Mouse (Mus musculus) heart, embryonic 16.5 days (tissue): Measurements from ENCODE around the gene Atxn1. TPM values are rescaled to one million over a fixed set of nuclear protein-coding genes. Genes with fewer than 3 reads are reported as not detected.
A peak's percentile ranks its signal among the peaks of the same experiment; 100 is the strongest.

ENCODE experiments used
- ATAC-seq: fragments of 200-750 bp; cut with Nextera tagmentation; replicated peaks from 2 replicates; pipeline ENCODE4 v1.8.0; 2017; ENCODE audit warnings: moderate number of reproducible peaks; ENCODE audit not compliant: insufficient read depth, low FRiP score; ENCODE audit errors: extremely low read depth
- H3K27ac ChIP-seq: fragments of 300-500 bp; sonication (generic); 2 replicates; pipeline ENCODE4 v1.5.1; 2014; ENCODE audit warnings: mild to moderate bottlenecking, low read length, control low read depth, moderate library complexity
- H3K27me3 ChIP-seq: fragments of 300-500 bp; sonication (generic); 2 replicates; pipeline ENCODE4 v1.6.1; 2014; ENCODE audit warnings: low read length, mixed read lengths; ENCODE audit not compliant: control insufficient read depth, insufficient read depth
- H3K36me3 ChIP-seq: fragments of 300-500 bp; sonication (generic); 2 replicates; pipeline ENCODE4 v1.6.1; 2014; ENCODE audit not compliant: control insufficient read depth, insufficient read depth
- H3K4me1 ChIP-seq: fragments of 300-500 bp; sonication (generic); 2 replicates; pipeline ENCODE4 v1.6.1; 2014; ENCODE audit warnings: low read length, mixed read lengths; ENCODE audit not compliant: control insufficient read depth, insufficient read depth
- H3K4me2 ChIP-seq: fragments of 300-500 bp; sonication (generic); 2 replicates; pipeline ENCODE4 v1.6.1; 2014; ENCODE audit warnings: low read depth, mild to moderate bottlenecking, control low read depth, low read length
- H3K4me3 ChIP-seq: fragments of 300-500 bp; sonication (generic); 2 replicates; pipeline ENCODE4 v1.5.1; 2014; ENCODE audit warnings: mild to moderate bottlenecking, control low read depth, low read length
- H3K9ac ChIP-seq: fragments of 300-500 bp; sonication (generic); 2 replicates; pipeline ENCODE4 v1.6.1; 2014; ENCODE audit warnings: low read length, control low read depth
- H3K9me3 ChIP-seq: fragments of 300-500 bp; sonication (generic); replicated peaks from 2 replicates; pipeline ENCODE4 v1.6.1; 2016; ENCODE audit warnings: low read length; ENCODE audit not compliant: control insufficient read depth
- WGBS: fragments of 180-500 bp; shearing (Covaris S2); extraction: QIAGEN DNeasy Blood & Tissue Kit; methylation state at CpG from one replicate; pipeline ENCODE4 v1.1.7; 2014; 5-methylcytosine and 5-hydroxymethylcytosine counted together
- polyA plus RNA-seq: library from polyadenylated mRNA; unstranded; fragments of >200 nt; fragmentation: Nextera tagmentation; extraction: Ambion mirVana; gene quantifications from 2 replicates; pipeline ENCODE4 v1.2.1, GENCODE M21; 2015

Gene Atxn1
- polyA plus RNA-seq, 1 experiment from 2014 or later: 7.2 TPM

GRCm38 (mm10) chr13:45686309-45686582, 278.6 kb downstream of the Atxn1 start:
- no peak for ATAC-seq
- Histone ChIP-seq H3K9me3 (no peaks in the 10 kb centered on the region), H3K27me3 (no peaks in the 10 kb centered on the region), H3K4me3 (no peak overlapping the region), H3K36me3 (no peaks in the 10 kb centered on the region), H3K4me2 (no peak overlapping the region), H3K9ac (no peak overlapping the region), H3K27ac (no peak overlapping the region), H3K4me1 (peaks cover 25% of the 10 kb centered on the region)
- WGBS: 49% methylated on average over 3 of the region's 3 CpGs

- WGBS: 77% methylated on average over 7 of the region's 7 CpGs
- ATAC-seq: no peak
- H3K9ac ChIP-seq: no peak overlapping the region
- H3K4me1 ChIP-seq: peaks cover 22% of the 10 kb centered on the region
- no peak overlapping the region for H3K4me2 ChIP-seq
- H3K27ac ChIP-seq: peak overlapping the region; percentile 22; the same call in 1 of the 2 replicates
- H3K9me3 ChIP-seq: no peaks in the 10 kb centered on the region
- H3K36me3 ChIP-seq: no peaks in the 10 kb centered on the region
- no peak overlapping the region for H3K4me3 ChIP-seq
- no peaks in the 10 kb centered on the region for H3K27me3 ChIP-seq
Observed at GRCm38 (mm10) chr13:45685575-45686308, 279.1 kb downstream of the Atxn1 start.

DNA sequence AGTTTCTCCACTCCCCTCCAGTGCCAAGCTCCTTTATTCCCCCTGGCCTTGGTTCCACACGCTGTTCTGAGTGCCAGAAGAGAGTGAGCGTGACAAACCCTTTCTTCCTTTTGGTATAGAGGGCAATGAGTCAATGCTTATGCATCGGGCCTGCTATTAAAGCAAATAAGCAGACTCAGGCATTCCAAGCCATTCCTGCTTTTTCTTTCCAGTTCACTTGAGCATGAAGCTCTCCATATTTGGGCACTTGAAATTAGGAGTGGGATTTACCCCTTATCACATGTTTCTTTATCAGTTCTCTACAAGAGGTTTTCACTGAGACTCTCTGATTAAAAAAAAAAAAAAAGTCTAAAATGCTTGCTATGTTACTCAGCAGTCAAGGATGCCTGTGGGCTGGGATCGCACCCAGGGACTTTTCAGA, 279.9 kb downstream of the Atxn1 start:
- Histone ChIP-seq H3K36me3 (no peaks in the 10 kb centered on the region), H3K9ac (no peak overlapping the region), H3K9me3 (no peaks in the 10 kb centered on the region), H3K4me3 (no peak overlapping the region), H3K27me3 (no peaks in the 10 kb centered on the region), H3K4me2 (no peak overlapping the region), H3K4me1 (peaks cover 20% of the 10 kb centered on the region), H3K27ac (peak overlapping the region; percentile 22)
- WGBS: 27% methylated on average over 4 of the region's 4 CpGs
- ATAC-seq: no peak

GRCm38 (mm10) chr13:45683991-45684390, 280.8 kb downstream of the Atxn1 start:
- no peak for ATAC-seq
- no peaks in the 10 kb centered on the region for H3K36me3 ChIP-seq
- no peaks in the 10 kb centered on the region for H3K9me3 ChIP-seq
- peaks cover 20% of the 10 kb centered on the region for H3K4me1 ChIP-seq
- H3K4me3 ChIP-seq: no peak overlapping the region
- 76% methylated on average over 3 of the region's 3 CpGs for WGBS
- H3K4me2 ChIP-seq: no peak overlapping the region
- H3K9ac ChIP-seq: no peak overlapping the region
- H3K27me3 ChIP-seq: no peaks in the 10 kb centered on the region
- no peak overlapping the region for H3K27ac ChIP-seq

DNA sequence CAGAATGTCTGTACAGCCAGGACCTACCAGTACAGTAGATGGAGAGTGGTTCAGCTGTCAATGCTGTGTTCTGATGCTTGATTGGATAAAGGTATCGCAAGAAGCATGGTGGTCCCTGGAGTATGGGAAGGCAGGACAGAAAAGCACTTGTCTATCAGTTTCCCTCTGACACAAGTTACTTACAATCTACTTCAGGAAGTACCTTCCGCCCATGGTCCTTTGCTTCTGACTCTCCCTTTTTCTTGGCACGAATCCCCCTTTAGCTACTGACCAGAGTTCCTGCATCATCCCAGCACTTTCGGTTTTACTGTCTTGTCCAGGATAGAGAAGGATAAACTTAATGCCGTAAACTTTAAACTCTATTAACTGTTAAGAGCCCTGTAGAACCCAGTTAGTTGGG, 283.6 kb downstream of the Atxn1 start:
- no peaks in the 10 kb centered on the region for H3K27me3 ChIP-seq
- H3K4me2 ChIP-seq: peak overlapping the region; percentile 33
- H3K27ac ChIP-seq: peak overlapping the region; percentile 78
- no peaks in the 10 kb centered on the region for H3K36me3 ChIP-seq
- H3K4me3 ChIP-seq: peak overlapping the region; percentile 7; the same call in 1 of the 2 replicates
- no peaks in the 10 kb centered on the region for H3K9me3 ChIP-seq
- 53% methylated on average over 5 of the region's 5 CpGs for WGBS
- no peak for ATAC-seq
- peak overlapping the region; percentile 6; the same call in 1 of the 2 replicates for H3K9ac ChIP-seq
- H3K4me1 ChIP-seq: peaks cover 23% of the 10 kb centered on the region

DNA sequence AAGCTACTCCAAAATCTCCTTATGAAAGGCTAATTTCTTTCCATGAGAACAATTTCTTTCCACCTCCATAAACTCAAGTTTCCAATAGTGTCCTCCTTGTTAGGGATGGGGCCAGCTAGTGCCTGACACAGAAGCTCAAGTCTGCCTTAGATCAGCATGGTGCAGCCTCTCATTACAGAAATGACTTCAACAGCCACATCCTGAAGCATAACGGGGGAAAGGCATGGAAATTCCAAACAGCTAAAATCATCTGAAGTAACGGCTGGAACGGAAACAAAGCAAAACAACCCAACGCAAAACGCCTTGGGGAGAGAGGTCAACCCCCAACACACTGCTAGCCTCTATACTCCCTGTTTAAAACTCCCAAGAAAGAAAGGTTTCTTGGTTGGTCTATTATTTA, 284.2 kb downstream of the Atxn1 start:
- no peak overlapping the region for H3K9ac ChIP-seq
- H3K36me3 ChIP-seq: no peaks in the 10 kb centered on the region
- H3K9me3 ChIP-seq: no peaks in the 10 kb centered on the region
- no peak overlapping the region for H3K4me3 ChIP-seq
- peak; percentile 52; the same call in 1 of the 2 replicates for ATAC-seq
- 49% methylated on average over 5 of the region's 5 CpGs for WGBS
- no peak overlapping the region for H3K4me2 ChIP-seq
- H3K4me1 ChIP-seq: peaks cover 23% of the 10 kb centered on the region
- no peaks in the 10 kb centered on the region for H3K27me3 ChIP-seq
- peak overlapping the region; percentile 55 for H3K27ac ChIP-seq

DNA sequence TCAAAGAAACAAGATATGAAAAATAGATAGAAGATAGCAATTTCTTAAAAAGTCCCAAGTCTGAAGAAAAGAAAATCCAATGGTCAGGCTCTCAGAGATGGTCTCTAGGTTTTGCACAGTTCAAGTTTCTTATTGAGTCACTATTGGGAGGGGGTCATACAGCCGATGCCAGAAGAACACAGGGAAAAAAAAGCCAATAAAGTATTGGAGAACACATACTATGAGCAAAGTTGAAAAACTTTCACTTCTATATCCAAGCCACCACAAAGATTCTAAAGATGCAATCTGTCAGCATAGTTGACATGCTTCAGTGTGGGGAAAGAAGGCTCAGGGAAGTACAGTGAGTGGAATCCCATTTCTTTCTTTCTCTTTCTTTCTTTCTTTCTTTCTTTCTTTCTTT, 285.7 kb downstream of the Atxn1 start:
- H3K4me1 ChIP-seq: peaks cover 14% of the 10 kb centered on the region
- no peak overlapping the region for H3K9ac ChIP-seq
- H3K27ac ChIP-seq: no peak overlapping the region
- no peak overlapping the region for H3K4me2 ChIP-seq
- H3K27me3 ChIP-seq: no peaks in the 10 kb centered on the region
- H3K36me3 ChIP-seq: no peaks in the 10 kb centered on the region
- 97% methylated on average over 1 of the region's 1 CpGs for WGBS
- H3K9me3 ChIP-seq: no peaks in the 10 kb centered on the region
- no peak for ATAC-seq
- H3K4me3 ChIP-seq: no peak overlapping the region

DNA sequence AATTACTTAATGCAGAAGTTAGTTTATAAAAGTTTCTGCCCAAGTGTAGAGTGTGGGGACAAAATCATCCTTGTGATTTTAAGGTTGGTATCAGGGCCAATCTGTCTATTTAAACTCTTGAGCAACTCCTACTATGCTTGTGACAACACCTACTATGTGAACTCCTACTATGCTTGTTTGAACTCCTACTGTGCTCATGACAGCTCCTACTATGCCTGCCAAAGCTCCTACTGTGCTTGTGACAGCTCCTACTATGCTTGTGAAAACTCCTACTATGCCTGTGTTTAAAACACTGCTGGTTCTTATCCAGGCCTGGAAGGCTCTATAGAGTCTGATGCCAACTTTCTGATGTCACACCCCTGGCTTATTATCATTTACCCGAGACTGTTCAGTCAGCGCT, 292.2 kb downstream of the Atxn1 start:
- no peaks in the 10 kb centered on the region for H3K9me3 ChIP-seq
- no peaks in the 10 kb centered on the region for H3K27me3 ChIP-seq
- ATAC-seq: no peak
- H3K9ac ChIP-seq: no peak overlapping the region
- H3K4me3 ChIP-seq: no peak overlapping the region
- no peak overlapping the region for H3K4me2 ChIP-seq
- WGBS: 43% methylated on average over 2 of the region's 2 CpGs
- peaks cover 13% of the 10 kb centered on the region for H3K4me1 ChIP-seq
- no peak overlapping the region for H3K27ac ChIP-seq
- H3K36me3 ChIP-seq: no peaks in the 10 kb centered on the region

- Histone ChIP-seq H3K4me1 (0 out of 2 replicates have a peak, but pooled peaks cover 5% of the 10 kb centered on the region), H3K36me3 (no peaks in the 10 kb centered on the region), H3K4me3 (no peak overlapping the region), H3K27me3 (no peaks in the 10 kb centered on the region), H3K4me2 (no peak overlapping the region), H3K27ac (no peak overlapping the region), H3K9ac (no peak overlapping the region), H3K9me3 (no peaks in the 10 kb centered on the region)
- no peak for ATAC-seq
- WGBS: 77% methylated on average over 11 of the region's 11 CpGs
Observed at GRCm38 (mm10) chr13:45669969-45670368, 294.8 kb downstream of the Atxn1 start.
